Mouse (Mus musculus) thymus, adult 2 months (tissue): ENCODE measurements around the gene Gm14296. TPM values are rescaled to one million over a fixed set of nuclear protein-coding genes. Genes with fewer than 3 reads are reported as not detected.
"Not testable (repeated sequence)": the region's sequence is repeated elsewhere in the genome, so short reads cannot be mapped to it uniquely, and the experiment has no call there.

Experiments
- DNase-seq: peaks from one replicate; pipeline ENCODE4 v3.0.0; 2021
- H3K27ac ChIP-seq: fragments of 200-500 bp; 2 replicates; pipeline ENCODE4 v1.5.1; 2012; ENCODE audit warnings: low read length, control low read depth; ENCODE audit not compliant: control insufficient read depth, insufficient read depth
- H3K27me3 ChIP-seq: fragments of 200-500 bp; 2 replicates; pipeline ENCODE4 v1.6.1; 2012; ENCODE audit warnings: mild to moderate bottlenecking, low read length, moderate library complexity, mixed read lengths; ENCODE audit not compliant: control insufficient read depth, insufficient read depth
- H3K36me3 ChIP-seq: fragments of 200-500 bp; 2 replicates; pipeline ENCODE4 v1.6.1; 2012; ENCODE audit warnings: mild to moderate bottlenecking, low read length, moderate library complexity; ENCODE audit not compliant: control insufficient read depth, insufficient read depth
- H3K4me1 ChIP-seq: fragments of 200-500 bp; replicated peaks from 2 replicates; pipeline ENCODE4 v1.6.1; 2012; ENCODE audit warnings: low read length; ENCODE audit not compliant: control insufficient read depth, insufficient read depth
- H3K4me3 ChIP-seq: fragments of 200-500 bp; 2 replicates; pipeline ENCODE4 v1.5.1; 2012; ENCODE audit warnings: mild to moderate bottlenecking, low read length, control low read depth, moderate library complexity; ENCODE audit not compliant: control insufficient read depth, insufficient read depth
- WGBS: fragments of 180-500 bp; shearing (Covaris S2); methylation state at CpG from one replicate; pipeline ENCODE4 v1.1.7; 2018; 5-methylcytosine and 5-hydroxymethylcytosine counted together
- polyA plus RNA-seq: library from polyadenylated mRNA; depleted of rRNA; stranded (reverse); fragments of >200 nt; gene quantifications from 2 replicates; pipeline ENCODE4 v1.2.3, GENCODE M21; 2012; rRNA removed

Gene Gm14296
- 1.2 and 1.6 TPM in 2 replicates for polyA plus RNA-seq

DNA sequence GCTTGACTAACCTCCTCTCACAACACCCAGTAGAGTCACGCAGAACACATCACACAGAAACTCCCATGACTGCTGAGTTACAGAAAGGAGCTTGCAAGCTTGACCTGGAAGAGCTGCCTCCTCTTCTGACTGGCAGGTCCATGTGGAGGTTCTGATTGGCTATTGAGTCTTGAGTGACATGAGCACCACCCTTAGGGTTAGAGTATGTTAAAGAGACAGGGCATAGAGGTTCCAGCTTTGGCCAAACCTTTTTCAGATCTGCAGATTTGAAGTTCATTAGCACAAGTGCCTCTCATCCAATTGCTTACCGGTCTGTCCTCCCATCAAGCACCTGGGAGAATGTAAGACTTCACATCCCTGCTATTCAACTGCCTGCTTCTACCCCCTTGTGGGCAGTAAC lies at the start of gene Gm14296:
Gm14296 (minus strand) TSS at position 101 of the 400 bp plus-strand sequence.
- H3K4me1 ChIP-seq, H3K27ac ChIP-seq, H3K4me3 ChIP-seq, H3K27me3 ChIP-seq, H3K36me3 ChIP-seq, DNase-seq: not testable (repeated sequence)
- WGBS: no CpG with 5 or more reads among the region's 2 CpGs

DNA sequence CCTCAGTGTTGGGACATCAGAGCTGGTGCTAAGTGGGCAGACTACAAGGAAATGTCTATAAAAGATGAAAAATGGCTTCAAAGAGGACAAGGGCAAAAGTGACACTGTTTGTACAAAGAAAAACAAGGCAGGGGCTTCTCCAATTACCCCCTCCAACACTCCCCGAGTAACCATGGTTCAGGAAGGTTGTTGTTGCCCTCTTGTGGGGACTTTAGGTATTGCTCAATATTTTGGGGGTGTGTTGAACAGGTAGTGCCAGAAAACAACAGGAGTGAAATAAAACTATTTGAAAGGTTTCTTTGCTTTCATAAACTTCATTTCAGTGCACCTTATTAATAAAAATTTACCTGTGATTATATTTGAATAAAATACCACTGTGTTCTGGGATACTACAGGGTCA lies 22.1 kb downstream of the Gm14296 start:
- H3K27me3 ChIP-seq, H3K4me3 ChIP-seq, H3K4me1 ChIP-seq, H3K36me3 ChIP-seq, DNase-seq, H3K27ac ChIP-seq: not testable (repeated sequence)
- no CpG with 5 or more reads among the region's 1 CpGs for WGBS

Other genes starting within 250 kb of the Gm14296 start
- 3.4 and 4.9 TPM in 2 replicates for gene Gm14305, start 219.5 kb downstream of the Gm14296 start, polyA plus RNA-seq
- 2.0 and 2.1 TPM in 2 replicates for gene Gm14295, start 129.2 kb downstream of the Gm14296 start, polyA plus RNA-seq
- gene Gm14408, start 96.7 kb downstream of the Gm14296 start, polyA plus RNA-seq: not detected in 2 replicates
- 0.74 and 1.1 TPM in 2 replicates for gene Gm14419, start 73.1 kb upstream of the Gm14296 start, polyA plus RNA-seq
- not detected in 2 replicates for gene Gm14401, start 146.5 kb upstream of the Gm14296 start, polyA plus RNA-seq